Mouse (Mus musculus): ENCODE data around the gene St3gal6. TPM values are rescaled to one million over a fixed set of nuclear protein-coding genes. Genes with fewer than 3 reads are reported as not detected.

St3gal6 gene
- total RNA-seq (2021): 10 to 100 TPM; 33.4 to 42.6 TPM
- long read RNA-seq, experiment 1, full-length matches to known transcripts: 8 of 14 reads
- long read RNA-seq, experiment 1, partial matches to known transcripts: 4 of 14 reads
- long read RNA-seq, experiment 1, other reads (novel, unspliced or antisense): 2 of 14 reads
- long read RNA-seq, experiment 2, full-length matches to known transcripts: 1 of 3 reads
- long read RNA-seq, experiment 2, partial matches to known transcripts: 1 of 3 reads
- long read RNA-seq, experiment 2, other reads (novel, unspliced or antisense): 1 of 3 reads

- no peak for DNase-seq (ENCODE audit: low spot score in 2 of 2)
Observed at GRCm38 (mm10) chr16:58523972-58524850, at the start of gene St3gal6. Gene St3gal6 (minus strand): TSS chr16:58524243.

- DNase-seq (ENCODE audit: low spot score in 2 of 2): no peak
Observed at GRCm38 (mm10) chr16:58570694-58571264, 46.7 kb upstream of the St3gal6 start.

- DNase-seq (ENCODE audit: low spot score in 2 of 2): no peak
Observed at GRCm38 (mm10) chr16:58561196-58561595, 37.2 kb upstream of the St3gal6 start.

GRCm38 (mm10) chr16:58556067-58556830, 32.2 kb upstream of the St3gal6 start:
- no peak for DNase-seq (ENCODE audit: low spot score in 2 of 2)

- no peak for DNase-seq (ENCODE audit: low spot score in 2 of 2)
Observed at GRCm38 (mm10) chr16:58554673-58555072, 30.6 kb upstream of the St3gal6 start.

- DNase-seq (ENCODE audit: low spot score in 2 of 2): no peak
Observed at GRCm38 (mm10) chr16:58548042-58548441, 24.0 kb upstream of the St3gal6 start.

- no peak for DNase-seq (ENCODE audit: low spot score in 2 of 2)
Observed at GRCm38 (mm10) chr16:58546128-58546527, 22.1 kb upstream of the St3gal6 start.

- no peak for DNase-seq (ENCODE audit: low spot score in 2 of 2)
Observed at GRCm38 (mm10) chr16:58539490-58539889, 15.4 kb upstream of the St3gal6 start.

- no peak for DNase-seq (ENCODE audit: low spot score in 2 of 2)
Observed at GRCm38 (mm10) chr16:58539011-58539410, 15.0 kb upstream of the St3gal6 start.

- DNase-seq (ENCODE audit: low spot score in 2 of 2): no peak
Observed at GRCm38 (mm10) chr16:58536076-58536475, 12.0 kb upstream of the St3gal6 start.

GRCm38 (mm10) chr16:58535236-58535635, 11.2 kb upstream of the St3gal6 start:
- DNase-seq (ENCODE audit: low spot score in 2 of 2): no peak

- DNase-seq (ENCODE audit: low spot score in 2 of 2): no peak
Observed at GRCm38 (mm10) chr16:58534245-58535142, 10.5 kb upstream of the St3gal6 start.

- no peak for DNase-seq (ENCODE audit: low spot score in 2 of 2)
Observed at GRCm38 (mm10) chr16:58533742-58534141, 9.7 kb upstream of the St3gal6 start.

GRCm38 (mm10) chr16:58533254-58533653, 9.2 kb upstream of the St3gal6 start:
- no peak for DNase-seq (ENCODE audit: low spot score in 2 of 2)

GRCm38 (mm10) chr16:58532511-58532910, 8.5 kb upstream of the St3gal6 start:
- DNase-seq (ENCODE audit: low spot score in 2 of 2): no peak

- DNase-seq (ENCODE audit: low spot score in 2 of 2): no peak
Observed at GRCm38 (mm10) chr16:58527817-58528216, 3.8 kb upstream of the St3gal6 start.

GRCm38 (mm10) chr16:58526729-58527128, 2.7 kb upstream of the St3gal6 start:
- no peak for DNase-seq (ENCODE audit: low spot score in 2 of 2)

- no peak for DNase-seq (ENCODE audit: low spot score in 2 of 2)
Observed at GRCm38 (mm10) chr16:58525832-58526231, 1.8 kb upstream of the St3gal6 start.

GRCm38 (mm10) chr16:58523044-58523859, 791 bp downstream of the St3gal6 start:
- peak; percentile 42 to 56 for DNase-seq (ENCODE audit: low spot score in 2 of 2)

All from gastrocnemius, postnatal 4 days (tissue).